Mouse (Mus musculus): ENCODE data around the gene Dtx2. TPM values are rescaled to one million over a fixed set of nuclear protein-coding genes. Genes with fewer than 3 reads are reported as not detected.
A peak's percentile ranks its signal among the peaks of the same experiment; 100 is the strongest.

The Dtx2 gene
- total and polyA plus RNA-seq, 3 experiments = 11.9 to 17.2 TPM; not detected in 1

- Histone ChIP-seq H3K4me1 (ENCODE audit: control insufficient read depth in 1 of 2, insufficient read depth in 2 of 2, low read length in 2 of 2) (peaks cover 0 to 3% of the 10 kb centered on the region in 2 experiments; a peak in 3 of 4 replicates), H3K4me3 (ENCODE audit: control insufficient read depth in 1 of 2, insufficient read depth in 1 of 2, low read depth in 2 of 2, low read length in 2 of 2) (no peak overlapping the region), H3K9me3 (replicated peaks; ENCODE audit: insufficient read depth, low read length) (no peaks in the 10 kb centered on the region), H3K79me2 (ENCODE audit: control insufficient read depth, insufficient read depth, low read length, poor library complexity) (no peaks in the 10 kb centered on the region), H3K36me3 (ENCODE audit: control insufficient read depth in 1 of 2, insufficient read depth in 2 of 2, low read length in 2 of 2) (no peaks in the 10 kb centered on the region), H3K27me3 (ENCODE audit: control insufficient read depth in 1 of 2, insufficient read depth in 2 of 2, low read length in 2 of 2) (no peaks in the 10 kb centered on the region), H3K9ac (ENCODE audit: control insufficient read depth, low read depth, low read length, poor library complexity, severe bottlenecking) (no peak overlapping the region), H3K27ac (ENCODE audit: control insufficient read depth, low read depth, low read length) (no peak overlapping the region)
- TF ChIP-seq CHD2 (IDR thresholded peaks at IDR 0.05; ENCODE audit: low read length) = no peak
- TF ChIP-seq GABPA (IDR thresholded peaks at IDR 0.05; ENCODE audit: low read depth, low read length) = no peak
- no peak for TF ChIP-seq GATA1 (IDR thresholded peaks at IDR 0.05; ENCODE audit: low read depth, low read length)
- no peak for TF ChIP-seq ZMIZ1 (IDR thresholded peaks at IDR 0.05; ENCODE audit: low read depth, low read length)
- no peak for TF ChIP-seq HCFC1 (IDR thresholded peaks at IDR 0.05; ENCODE audit: low read depth, low read length)
- peak; percentile 39 for DNase-seq (ENCODE audit: low read depth, low spot score)
Measured at GRCm38 (mm10) chr5:136041260-136041659, 46.7 kb downstream of the Dtx2 start.

DNA sequence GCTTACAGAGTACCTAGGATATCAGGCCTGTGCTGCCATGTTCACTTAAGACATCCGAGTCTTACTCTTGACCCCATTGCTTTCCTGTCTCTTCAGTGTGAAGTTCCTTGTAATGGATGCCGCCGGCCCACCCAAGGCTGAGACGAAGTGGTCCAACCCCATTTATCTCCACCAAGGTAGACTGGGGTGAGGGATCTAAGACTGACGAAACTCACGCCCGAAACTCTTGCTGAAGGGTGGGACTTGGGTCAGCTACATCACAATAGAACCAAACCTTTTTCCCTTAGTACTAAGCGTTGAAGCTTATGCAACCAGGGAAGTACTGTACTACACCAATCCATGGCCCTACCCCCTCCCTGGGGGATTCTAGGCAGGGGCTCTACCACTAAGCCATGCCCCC, 47.1 kb downstream of the Dtx2 start:
- no peaks in the 10 kb centered on the region for H3K36me3 ChIP-seq (ENCODE audit: control insufficient read depth in 1 of 2, insufficient read depth in 2 of 2, low read length in 2 of 2)
- no peaks in the 10 kb centered on the region for H3K9me3 ChIP-seq (replicated peaks; ENCODE audit: insufficient read depth, low read length)
- H3K9ac ChIP-seq (ENCODE audit: control insufficient read depth, low read depth, low read length, poor library complexity, severe bottlenecking) = no peak overlapping the region
- no peak overlapping the region for H3K4me3 ChIP-seq (ENCODE audit: control insufficient read depth in 1 of 2, insufficient read depth in 1 of 2, low read depth in 2 of 2, low read length in 2 of 2)
- H3K27me3 ChIP-seq (ENCODE audit: control insufficient read depth in 1 of 2, insufficient read depth in 2 of 2, low read length in 2 of 2) = no peaks in the 10 kb centered on the region
- no peak for DNase-seq (ENCODE audit: low read depth, low spot score)
- TF ChIP-seq ETS1 (IDR thresholded peaks at IDR 0.05; ENCODE audit: low read depth, low read length) (no peak), POLR2A (IDR thresholded peaks at IDR 0.05; ENCODE audit: control insufficient read depth in 1 of 2, insufficient read depth in 1 of 2, low read depth in 1 of 2, low read length in 2 of 2, poor library complexity in 1 of 2) (no peak), ZKSCAN1 (IDR thresholded peaks at IDR 0.05; ENCODE audit: low read depth, low read length) (no peak), KAT2A (conservative IDR thresholded peaks at IDR 0.05; ENCODE audit: low read depth, low read length) (no peak), ELF1 (IDR thresholded peaks at IDR 0.05; ENCODE audit: low read depth, low read length) (no peak), USF2 (IDR thresholded peaks at IDR 0.05; ENCODE audit: borderline replicate concordance in 1 of 2, insufficient read depth in 1 of 2, low read depth in 1 of 2, low read length in 2 of 2) (no peak), POLR2AphosphoS5 (IDR thresholded peaks at IDR 0.05; ENCODE audit: borderline replicate concordance, low read depth, low read length) (no peak)
- H3K4me1 ChIP-seq (ENCODE audit: control insufficient read depth in 1 of 2, insufficient read depth in 2 of 2, low read length in 2 of 2) = peaks cover 0 to 3% of the 10 kb centered on the region in 2 experiments; a peak in 3 of 4 replicates
- no peaks in the 10 kb centered on the region for H3K79me2 ChIP-seq (ENCODE audit: control insufficient read depth, insufficient read depth, low read length, poor library complexity)
- H3K27ac ChIP-seq (ENCODE audit: control insufficient read depth, low read depth, low read length) = no peak overlapping the region

- H3K4me3 ChIP-seq (ENCODE audit: control insufficient read depth in 1 of 2, insufficient read depth in 1 of 2, low read depth in 2 of 2, low read length in 2 of 2) = no peak overlapping the region
- H3K27ac ChIP-seq (ENCODE audit: control insufficient read depth, low read depth, low read length) = no peak overlapping the region
- H3K79me2 ChIP-seq (ENCODE audit: control insufficient read depth, insufficient read depth, low read length, poor library complexity) = no peaks in the 10 kb centered on the region
- peak; percentile 18 for DNase-seq (ENCODE audit: low read depth, low spot score)
- H3K36me3 ChIP-seq (ENCODE audit: control insufficient read depth in 1 of 2, insufficient read depth in 2 of 2, low read length in 2 of 2) = no peaks in the 10 kb centered on the region
- no peak overlapping the region for H3K9ac ChIP-seq (ENCODE audit: control insufficient read depth, low read depth, low read length, poor library complexity, severe bottlenecking)
- TF ChIP-seq MXI1 (IDR thresholded peaks at IDR 0.05; ENCODE audit: low read depth, low read length) (no peak), KAT2A (conservative IDR thresholded peaks at IDR 0.05; ENCODE audit: low read depth, low read length) (no peak), TBP (IDR thresholded peaks at IDR 0.05; ENCODE audit: low read depth, low read length) (no peak), CTCF (IDR thresholded peaks at IDR 0.05 in 2 of 3, conservative IDR thresholded peaks at IDR 0.05 in 1 of 3; ENCODE audit: control insufficient read depth in 1 of 3, insufficient read depth in 1 of 3, low read depth in 2 of 3, low read length in 3 of 3, poor library complexity in 1 of 3, severe bottlenecking in 1 of 3) (peak; percentile 61 to 72 (median 61)), ZNF384 (IDR thresholded peaks at IDR 0.05; ENCODE audit: low read depth, low read length) (no peak), NRF1 (IDR thresholded peaks at IDR 0.05; ENCODE audit: insufficient read depth, low read depth, low read length, poor library complexity, severe bottlenecking) (no peak), MYB (IDR thresholded peaks at IDR 0.05; ENCODE audit: low read depth, low read length) (no peak)
- no peaks in the 10 kb centered on the region for H3K9me3 ChIP-seq (replicated peaks; ENCODE audit: insufficient read depth, low read length)
- H3K27me3 ChIP-seq (ENCODE audit: control insufficient read depth in 1 of 2, insufficient read depth in 2 of 2, low read length in 2 of 2) = no peaks in the 10 kb centered on the region
- peaks cover 0 to 3% of the 10 kb centered on the region in 2 experiments; a peak in 2 of 4 replicates for H3K4me1 ChIP-seq (ENCODE audit: control insufficient read depth in 1 of 2, insufficient read depth in 2 of 2, low read length in 2 of 2)
Measured at GRCm38 (mm10) chr5:136044865-136045264, 50.3 kb downstream of the Dtx2 start.

All from MEL (cell line).